ENCODE assay signal across 30 mouse cellular contexts in the genomic region with DNA sequence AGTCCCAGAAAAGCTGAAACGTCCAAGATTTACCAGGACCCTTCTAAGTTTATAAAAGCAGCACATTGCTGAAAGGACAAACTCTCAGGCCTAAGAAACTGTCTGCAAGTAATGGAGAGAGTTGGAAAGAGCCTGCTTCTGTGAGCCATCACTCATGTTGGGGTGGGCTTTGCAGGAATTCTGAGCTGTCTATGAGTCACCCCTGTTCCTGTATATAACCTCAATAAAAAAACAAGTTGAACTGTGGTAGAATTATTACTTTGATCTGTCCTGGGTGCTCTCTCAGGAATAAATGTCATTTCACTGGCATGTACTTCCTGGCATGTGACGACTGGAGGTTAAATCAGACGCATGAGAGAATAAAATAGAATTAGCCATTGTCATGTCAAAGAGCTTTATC. TPM values are rescaled to one million over a fixed set of nuclear protein-coding genes. Genes with fewer than 3 reads are reported as not detected.
"Had no signal": no experiment of that assay in that cellular context is flagged by ENCODE, and none has a peak within 500 bp of the region (broad histone marks: within the 10 kb centered on the region; RNA-seq: fewer than 3 reads in every experiment).

No protein-coding gene starts in this region.

- H3K9me3 ChIP-seq: heart, embryonic 10.5 days; heart, embryonic 12.5 days; hindbrain, embryonic 10.5 days; hindbrain, embryonic 12.5 days; kidney, embryonic 15.5 days; limb, embryonic 13.5 days; limb, embryonic 15.5 days; liver, embryonic 12.5 days had no signal

- DNase-seq: gastrocnemius, postnatal 25 days; heart, postnatal 10 days; heart, postnatal 4 days; kidney, adult 11 months; kidney, adult 2 months; kidney, adult 9 months; kidney, postnatal 14 days; kidney, postnatal 36 days; layer of hippocampus, adult 9-11 months; layer of hippocampus, postnatal 36 days; left cerebral cortex, postnatal 4 days had no signal

- H3K27me3 ChIP-seq: heart, embryonic 12.5 days; hindbrain, embryonic 12.5 days; kidney, embryonic 15.5 days; limb, embryonic 13.5 days; limb, embryonic 15.5 days; liver, embryonic 12.5 days had no signal

- H3K4me3 ChIP-seq: heart, embryonic 10.5 days; heart, embryonic 12.5 days; hindbrain, embryonic 10.5 days; hindbrain, embryonic 12.5 days; kidney, embryonic 15.5 days; limb, embryonic 13.5 days; limb, embryonic 15.5 days; liver, embryonic 12.5 days had no signal

- H3K27ac ChIP-seq: heart, embryonic 10.5 days; hindbrain, embryonic 10.5 days; hindbrain, embryonic 12.5 days; hindbrain, embryonic 14.5 days; kidney, embryonic 15.5 days; kidney, postnatal 0 days; limb, embryonic 13.5 days; limb, embryonic 15.5 days; liver, embryonic 12.5 days; liver, embryonic 14.5 days had no signal

- H3K4me2 ChIP-seq: heart, embryonic 12.5 days; hindbrain, embryonic 12.5 days; hindbrain, embryonic 14.5 days; kidney, embryonic 15.5 days; limb, embryonic 13.5 days; limb, embryonic 15.5 days; liver, embryonic 12.5 days had no signal

- H3K36me3 ChIP-seq: heart, embryonic 10.5 days; heart, embryonic 12.5 days; hindbrain, embryonic 10.5 days; hindbrain, embryonic 12.5 days; kidney, embryonic 15.5 days; limb, embryonic 13.5 days; limb, embryonic 15.5 days; liver, embryonic 12.5 days had no signal

- H3K9ac ChIP-seq: heart, embryonic 12.5 days; hindbrain, embryonic 12.5 days; hindbrain, embryonic 14.5 days; kidney, embryonic 15.5 days; limb, embryonic 13.5 days; limb, embryonic 15.5 days; liver, embryonic 12.5 days; liver, embryonic 14.5 days had no signal

- ATAC-seq: hindbrain, embryonic 16.5 days; inflammation-experienced regulatory T-cells, adult 6 months; intestine, embryonic 16.5 days; liver, embryonic 12.5 days had no signal

- H3K4me1 ChIP-seq: heart, embryonic 10.5 days; heart, embryonic 12.5 days; hindbrain, embryonic 10.5 days; hindbrain, embryonic 12.5 days; kidney, embryonic 15.5 days; limb, embryonic 13.5 days; limb, embryonic 15.5 days; liver, embryonic 12.5 days had no signal

RNA-seq across cellular contexts. Expression of a gene that starts 27.7 kb away (rescaled TPM):
- polyA plus RNA-seq: heart, embryonic 10.5 days; heart, embryonic 12.5 days; heart, embryonic 14.5 days; heart, embryonic 16.5 days; hindbrain, embryonic 10.5 days; hindbrain, embryonic 12.5 days; inflammation-experienced regulatory T-cells, adult 6 months; intestine, embryonic 16.5 days; kidney, postnatal 0 days; large intestine, adult 2 months; limb, embryonic 11.5 days; limb, embryonic 13.5 days; limb, embryonic 15.5 days; liver, adult 2 months; liver, embryonic 12.5 days; liver, embryonic 14.5 days had no signal
